Mouse (Mus musculus) right cerebral cortex, adult 18-20 months (tissue): ENCODE data around the gene Cdk5rap3.

ENCODE experiments used
- DNase-seq: peaks from one replicate; pipeline ENCODE4 v3.0.0; 2022; ENCODE audit warnings: mixed read lengths

The Cdk5rap3 gene

DNA sequence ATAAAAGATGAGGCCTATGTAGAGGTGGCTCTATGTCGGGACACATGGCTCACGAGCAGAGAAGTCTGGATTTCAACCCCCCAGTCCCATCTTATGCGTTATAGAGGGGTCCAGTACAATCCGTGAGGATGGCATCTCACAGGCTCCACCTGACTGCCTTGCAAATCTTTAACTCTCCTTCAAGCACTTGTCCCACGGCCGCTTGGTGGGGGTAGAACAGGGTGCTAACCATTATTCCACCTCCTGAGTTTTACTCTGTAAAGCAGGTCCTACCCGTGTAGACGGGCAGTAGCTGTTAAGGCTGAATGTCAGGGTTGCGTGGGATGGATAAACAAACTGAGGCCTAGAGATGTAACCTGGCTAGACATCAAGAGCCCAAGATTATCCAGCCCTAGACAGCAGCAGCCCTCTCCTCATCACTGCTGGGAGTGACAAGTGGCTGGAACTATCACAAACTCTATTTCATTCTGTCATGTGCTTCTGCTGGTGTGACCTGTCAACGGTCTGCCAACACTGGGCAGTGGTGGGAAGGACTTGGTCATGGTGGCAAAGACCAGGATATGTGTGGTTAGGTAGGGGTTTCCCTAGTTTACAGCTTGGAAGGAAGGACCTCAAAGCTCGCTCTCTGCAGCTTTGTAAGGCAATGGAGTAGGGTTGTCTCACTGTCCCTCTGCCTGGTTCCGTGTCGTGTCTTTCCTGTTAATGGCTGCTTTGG is 17.4 kb upstream of the Cdk5rap3 start:
- no peak for DNase-seq

DNA sequence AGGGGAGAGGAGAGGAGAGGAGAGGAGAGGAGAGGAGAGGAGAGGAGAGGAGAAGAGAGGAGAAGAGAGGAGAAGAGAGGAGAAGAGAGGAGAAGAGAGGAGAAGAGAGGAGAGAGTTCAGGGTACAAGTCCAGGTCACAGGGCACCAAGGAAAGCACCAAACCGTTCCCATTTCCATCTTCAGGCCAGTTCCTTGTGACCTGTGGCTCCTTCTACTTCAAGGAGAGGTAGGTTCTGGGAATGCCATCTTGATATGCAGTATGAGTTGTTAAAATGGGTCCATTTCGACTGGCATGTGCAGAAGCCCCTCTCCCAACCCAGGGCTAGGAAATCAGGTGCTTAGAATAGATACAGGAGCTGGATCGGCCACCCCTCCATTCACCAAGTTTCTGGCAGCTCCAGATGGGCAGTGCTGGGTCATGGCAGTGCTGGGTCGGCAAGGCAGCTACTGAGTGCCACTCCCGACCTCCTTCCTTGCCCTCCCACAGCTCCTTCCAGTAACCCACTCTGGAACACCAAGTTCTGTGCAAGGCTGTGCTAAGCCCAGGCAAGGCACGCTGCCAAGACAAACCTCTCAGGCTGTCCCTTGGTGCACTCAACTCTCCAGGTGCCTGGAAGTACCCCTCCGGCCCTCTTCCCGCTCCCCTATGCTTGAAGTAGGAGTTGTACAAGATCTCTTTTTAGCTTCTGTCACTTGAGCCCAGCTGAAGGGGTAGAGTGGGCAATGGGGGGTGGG is 15.2 kb upstream of the Cdk5rap3 start:
- no peak for DNase-seq

DNA sequence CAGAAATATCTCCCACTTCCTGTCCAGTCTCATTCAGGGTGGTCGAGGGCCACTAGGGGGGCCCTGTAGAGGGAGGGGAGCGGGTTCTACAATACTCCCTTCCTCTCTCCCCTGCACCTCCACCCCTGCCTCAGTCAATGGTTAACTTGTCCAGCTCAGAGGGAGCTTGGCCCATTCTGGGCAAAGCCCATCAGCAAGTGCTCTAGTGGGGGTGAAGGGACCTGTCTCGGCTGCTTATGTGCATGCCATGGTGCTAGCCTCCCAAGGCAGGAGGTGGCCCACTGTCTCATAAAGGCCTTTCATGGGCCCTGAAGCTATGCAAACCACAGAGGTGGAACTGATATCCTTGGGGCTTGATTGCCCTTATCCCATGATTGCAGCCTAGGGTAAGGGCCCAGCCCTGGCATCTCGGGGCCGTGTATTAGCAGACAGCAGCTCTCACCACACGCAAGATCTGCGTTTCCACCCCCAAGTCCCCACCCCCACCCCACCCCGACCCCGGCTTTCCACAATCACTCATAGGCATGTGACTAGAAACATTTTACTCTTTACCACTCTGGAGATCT is 13.6 kb upstream of the Cdk5rap3 start:
- no peak for DNase-seq

DNA sequence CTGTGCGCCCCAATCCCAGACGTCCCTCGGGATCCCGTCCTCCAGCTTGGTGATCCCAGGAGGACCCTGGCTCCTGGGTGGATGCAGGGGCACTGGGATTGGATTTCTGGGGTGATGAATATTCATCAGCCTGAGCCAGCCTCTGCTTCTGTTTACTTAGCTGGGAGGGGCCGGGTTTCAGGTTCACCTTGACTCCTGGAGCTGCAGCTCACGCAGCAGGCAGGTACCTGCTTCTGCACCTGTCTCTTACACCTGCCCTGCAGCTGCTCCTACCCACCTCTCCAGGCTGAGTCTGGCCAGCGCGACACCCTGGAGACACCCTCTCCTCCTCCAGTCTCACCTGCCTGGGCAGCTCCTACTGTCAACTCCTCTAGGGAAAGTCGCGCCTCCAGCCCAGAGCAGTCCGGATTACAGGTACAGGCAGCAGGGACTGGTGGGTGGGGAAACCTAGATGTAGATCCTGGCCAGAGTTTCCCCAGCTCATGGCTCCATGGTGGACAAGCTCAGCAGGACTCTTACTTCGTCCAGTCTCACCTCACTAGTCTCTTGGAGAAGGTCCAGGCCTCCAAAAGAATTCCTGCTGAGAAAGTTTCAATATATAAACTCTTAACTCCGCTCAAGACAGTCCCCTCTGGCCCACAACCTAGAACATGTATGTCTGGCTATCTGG is 12.9 kb upstream of the Cdk5rap3 start:
- no peak for DNase-seq

DNA sequence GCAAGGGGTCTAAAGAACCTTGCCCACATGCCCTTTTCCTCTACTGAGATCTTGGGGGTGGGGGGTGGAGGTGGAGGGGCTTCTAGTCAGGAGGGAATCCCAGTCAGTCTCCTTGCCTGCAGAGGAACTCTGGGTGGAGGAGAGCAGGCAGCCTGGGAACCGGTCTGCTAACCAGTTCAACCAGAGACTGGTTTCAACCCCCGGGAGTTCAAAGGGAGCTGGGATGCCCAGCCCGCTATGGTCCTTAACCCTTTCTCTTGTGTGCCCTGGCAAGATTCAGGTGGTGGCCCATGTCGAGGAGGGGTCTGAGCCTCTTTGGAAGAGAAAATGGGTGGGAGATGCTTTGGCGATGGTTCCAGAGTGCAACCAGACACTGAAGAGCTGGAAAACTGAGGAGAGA is 12.4 kb upstream of the Cdk5rap3 start:
- no peak for DNase-seq

DNA sequence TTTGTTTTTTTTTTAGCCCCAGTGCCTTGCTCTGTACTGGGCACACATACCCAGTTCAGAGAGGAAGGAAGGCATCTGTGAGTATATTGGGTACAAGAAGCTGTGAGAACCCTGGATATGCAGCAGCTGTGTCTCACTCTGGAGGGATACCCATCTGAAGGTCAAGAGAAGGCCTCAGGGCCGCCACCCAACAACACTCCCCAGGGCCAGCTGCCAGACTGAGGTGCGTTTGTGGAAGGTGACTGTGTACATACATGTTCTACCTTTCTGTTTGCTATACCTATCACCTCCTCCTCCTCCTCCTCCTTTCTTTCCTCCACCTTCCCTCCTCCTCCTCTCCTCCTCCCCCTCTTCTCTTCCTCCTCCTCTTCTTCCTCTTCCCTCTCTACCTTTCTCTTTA is 11.8 kb upstream of the Cdk5rap3 start, which contains the start of gene Prr15l:
Gene Prr15l, plus strand, starts transcription at position 17 of the 400 bp plus-strand sequence.
- no peak for DNase-seq

DNA sequence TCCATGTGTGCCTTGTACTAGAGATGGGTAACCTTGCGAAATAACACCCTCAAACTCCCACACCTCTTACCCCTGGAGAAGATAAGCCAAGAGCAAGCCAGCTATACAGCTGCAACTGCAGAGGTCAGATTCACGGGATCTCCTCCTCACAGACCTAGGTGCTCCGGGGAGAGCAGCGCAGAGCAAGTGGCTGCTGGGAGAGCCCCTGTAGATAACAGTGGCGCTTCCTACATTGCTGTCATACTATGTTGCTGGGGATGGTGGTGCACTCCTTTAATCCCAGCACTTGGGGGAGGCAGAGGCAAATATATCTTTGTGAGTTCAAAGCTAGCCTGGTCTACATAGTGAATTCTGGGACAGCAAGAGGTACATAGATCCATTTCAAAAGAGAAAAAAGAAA is 10.3 kb upstream of the Cdk5rap3 start:
- no peak for DNase-seq

DNA sequence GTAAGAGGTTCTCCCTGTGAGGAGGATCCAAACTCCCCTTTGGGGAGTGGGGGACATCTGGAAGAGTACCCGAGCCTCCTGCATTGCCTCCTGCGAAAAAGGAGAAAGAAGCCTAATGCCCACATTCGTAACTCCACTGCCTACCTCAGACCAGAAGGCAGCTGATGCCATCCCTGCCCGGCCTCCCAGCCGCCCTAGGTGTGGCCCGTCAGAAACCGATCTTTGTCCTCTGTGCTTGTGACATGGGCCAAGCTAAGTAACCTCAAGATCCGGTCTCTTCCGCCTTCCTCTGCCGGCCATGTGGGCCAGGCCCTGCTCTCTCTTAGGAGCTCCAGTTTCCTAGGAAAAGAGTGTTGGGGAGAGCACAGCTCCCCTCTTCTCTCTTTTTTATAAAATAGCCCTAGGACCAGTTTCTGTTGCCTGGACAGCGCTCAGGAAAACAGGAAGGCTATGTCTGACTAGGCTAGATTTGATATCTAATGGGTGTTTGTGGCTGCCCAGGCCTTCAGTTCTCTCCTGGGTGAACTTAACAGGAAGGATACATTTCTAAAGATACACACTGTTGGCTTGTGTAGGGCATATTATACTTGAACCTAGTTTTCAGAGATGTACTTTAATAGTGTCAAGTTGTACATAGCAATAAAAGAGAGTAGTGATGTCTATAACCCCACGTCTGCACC is 9.3 kb upstream of the Cdk5rap3 start:
- no peak for DNase-seq

DNA sequence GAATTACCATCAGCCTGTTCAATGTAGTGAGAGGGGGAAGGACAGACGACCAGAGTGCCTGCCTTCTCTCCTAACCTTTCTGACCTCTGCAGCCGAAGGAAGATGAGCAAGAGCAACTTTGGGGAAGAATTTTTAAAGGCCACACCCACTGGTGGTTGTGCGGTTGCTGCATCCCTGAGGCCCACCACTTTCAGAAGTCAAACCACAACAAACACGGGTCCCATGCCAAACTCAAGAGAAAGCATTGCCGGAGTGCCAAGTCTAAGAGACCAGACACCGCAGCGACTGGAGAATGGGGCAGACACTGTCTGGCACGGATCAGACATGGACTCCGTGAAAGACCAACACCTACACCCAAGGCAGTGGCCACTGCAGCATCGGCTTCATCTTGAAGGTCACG is 8.6 kb upstream of the Cdk5rap3 start:
- no peak for DNase-seq

DNA sequence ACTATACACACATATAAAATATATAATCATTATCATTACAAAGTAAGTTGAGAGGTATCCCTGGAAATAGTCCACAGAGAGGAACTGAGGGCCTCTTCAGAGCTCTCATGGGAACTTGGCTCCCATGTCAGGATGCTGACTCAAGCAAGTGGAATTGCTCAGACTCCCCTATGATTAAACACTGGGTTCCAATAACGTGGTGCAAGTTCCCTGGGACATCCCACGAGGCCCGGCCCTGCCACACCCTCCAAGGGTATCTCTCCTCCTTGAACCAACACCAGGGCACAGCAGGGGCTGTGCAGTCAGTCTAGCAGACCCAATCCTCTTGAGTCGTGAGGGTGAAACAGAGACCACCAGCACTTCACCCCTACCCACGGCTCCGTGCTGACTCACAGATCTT is 2.7 kb upstream of the Cdk5rap3 start:
- DNase-seq, result no peak

DNA sequence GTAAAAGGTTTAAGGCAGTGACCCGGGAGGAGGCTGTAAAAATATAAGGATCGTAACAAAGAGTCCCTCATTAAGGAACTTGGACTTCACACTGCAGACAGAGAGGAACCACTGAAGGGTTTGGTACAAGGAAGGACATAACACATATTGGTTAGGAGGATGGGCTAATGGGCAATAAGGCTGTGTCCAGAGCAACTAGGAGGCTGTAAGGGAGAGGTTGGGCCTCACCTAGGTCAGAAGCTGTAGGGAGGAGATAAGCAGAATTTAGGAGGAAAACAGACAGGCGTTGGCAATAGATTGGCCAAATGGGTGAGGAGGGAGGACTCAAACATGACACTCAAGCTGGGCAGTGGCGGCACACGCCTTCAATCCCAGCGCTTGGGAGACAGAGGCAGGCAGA is 1.1 kb upstream of the Cdk5rap3 start:
- no peak for DNase-seq

DNA sequence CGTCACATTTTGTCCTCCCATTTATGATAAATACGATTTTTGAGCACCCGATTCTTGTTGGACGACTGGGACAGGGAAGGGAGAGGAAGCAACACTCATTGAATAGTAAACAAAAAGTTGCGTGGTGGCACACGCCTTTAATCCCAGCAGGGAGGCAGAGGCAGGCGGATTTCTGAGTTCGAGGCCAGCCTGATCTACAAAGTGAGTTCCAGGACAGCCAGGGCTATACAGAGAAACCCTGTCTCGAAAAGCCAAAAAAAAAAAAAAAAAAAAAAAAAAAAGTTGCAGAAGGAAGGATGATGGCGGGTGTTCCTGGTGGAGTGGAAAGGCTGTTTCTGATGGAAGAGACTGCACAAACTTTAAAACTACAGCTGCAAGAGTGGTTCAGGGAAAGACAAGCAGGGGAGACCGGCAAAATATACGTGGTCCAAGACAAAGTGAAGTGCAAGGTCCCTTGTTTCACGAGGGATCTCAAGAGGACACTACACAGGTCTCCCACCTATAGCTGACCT is 645 bp upstream of the Cdk5rap3 start:
- DNase-seq, result no peak

DNA sequence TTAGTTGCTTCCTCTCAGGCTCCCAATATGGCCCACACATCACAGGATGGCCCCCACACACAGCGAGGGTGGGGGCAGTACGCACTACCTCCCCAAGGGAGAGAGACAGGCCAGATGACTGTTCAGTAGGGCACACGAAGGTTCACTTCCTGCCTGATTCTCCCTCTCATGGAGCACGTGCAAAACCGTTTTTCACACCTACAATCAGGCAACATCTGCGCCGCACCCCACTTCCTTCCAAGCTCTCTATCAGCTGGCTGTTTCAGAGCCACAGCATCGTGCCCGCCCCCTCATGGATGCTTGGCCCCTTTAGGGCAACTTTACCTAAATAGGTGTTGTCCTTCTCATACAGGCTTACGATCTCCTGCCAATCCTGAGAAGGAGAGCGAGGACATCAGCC is 3.6 kb downstream of the Cdk5rap3 start:
- no peak for DNase-seq

DNA sequence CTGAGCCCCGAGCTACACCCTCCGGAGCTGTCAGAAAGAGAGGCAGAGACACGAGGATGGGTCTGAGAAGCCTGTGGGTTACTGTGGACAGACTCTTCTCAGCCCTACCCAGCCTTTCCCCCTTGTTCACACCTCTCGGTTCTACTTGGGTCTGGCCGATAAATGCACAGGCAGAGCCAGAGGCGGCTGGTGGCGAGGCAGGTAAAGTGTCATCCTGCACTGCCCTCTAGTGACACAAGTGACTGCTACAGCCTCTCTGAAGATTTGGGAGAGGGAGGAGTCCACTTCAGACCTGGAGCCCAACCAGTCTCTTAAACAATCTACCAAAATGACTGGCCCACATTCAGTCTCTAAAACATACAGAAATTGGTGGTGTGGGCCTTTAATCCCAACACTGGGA is 6.3 kb downstream of the Cdk5rap3 start:
- DNase-seq, result peak; percentile 82

DNA sequence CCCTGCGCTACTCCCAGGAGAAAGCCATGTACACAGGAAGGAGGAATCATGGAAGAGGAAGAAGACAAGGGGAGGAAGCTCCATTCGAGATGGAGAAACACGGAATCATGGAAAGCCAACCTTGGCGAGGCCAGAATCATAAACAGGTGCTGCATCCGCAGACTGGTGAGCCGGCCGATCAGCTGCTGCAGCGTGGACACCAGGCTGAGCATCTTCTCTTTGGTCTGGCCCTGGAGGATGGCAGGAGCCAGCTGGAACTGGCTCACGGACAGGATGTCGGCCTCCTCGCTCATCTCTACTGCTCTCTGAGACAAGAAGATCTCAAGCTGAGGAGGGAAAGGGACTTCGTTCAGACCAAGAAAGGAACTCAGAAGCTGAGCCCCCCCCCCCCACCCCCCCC is 7.7 kb downstream of the Cdk5rap3 start:
- DNase-seq, result no peak

DNA sequence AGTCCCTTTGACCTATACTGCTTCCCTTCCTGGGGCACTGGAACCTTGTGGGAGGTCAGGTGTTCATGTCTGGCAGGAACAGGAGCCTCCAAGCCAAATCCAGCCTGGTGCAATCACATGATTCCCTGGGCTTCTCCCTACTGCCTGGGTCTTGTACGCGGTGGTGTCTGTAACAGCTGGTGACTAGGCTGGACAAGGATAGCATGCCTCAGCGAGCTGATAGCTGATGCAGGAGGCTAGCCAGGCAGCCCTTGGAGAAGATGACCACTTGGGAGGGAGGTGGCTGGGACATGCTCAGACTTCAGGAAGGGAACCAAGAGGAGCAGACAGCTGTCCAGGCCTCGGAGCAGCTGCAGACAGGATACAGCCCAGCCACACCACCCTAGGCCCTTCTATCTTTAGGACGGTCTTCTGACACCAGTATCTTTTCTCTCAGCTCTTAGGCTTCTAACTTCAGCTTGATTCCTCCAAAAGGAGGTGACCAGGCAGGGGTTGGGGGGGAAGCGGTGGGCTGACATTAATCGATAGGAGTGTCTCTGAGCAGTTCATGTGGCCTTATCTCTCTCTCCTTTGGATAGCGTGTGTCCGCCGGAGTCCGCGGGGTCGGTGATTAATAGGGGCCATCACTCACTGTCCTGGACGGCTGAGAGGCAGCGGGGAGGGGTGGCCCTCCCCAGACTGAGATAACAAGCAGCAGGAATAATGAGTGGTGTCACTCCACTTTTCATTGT is 9.7 kb downstream of the Cdk5rap3 start:
- no peak for DNase-seq

DNA sequence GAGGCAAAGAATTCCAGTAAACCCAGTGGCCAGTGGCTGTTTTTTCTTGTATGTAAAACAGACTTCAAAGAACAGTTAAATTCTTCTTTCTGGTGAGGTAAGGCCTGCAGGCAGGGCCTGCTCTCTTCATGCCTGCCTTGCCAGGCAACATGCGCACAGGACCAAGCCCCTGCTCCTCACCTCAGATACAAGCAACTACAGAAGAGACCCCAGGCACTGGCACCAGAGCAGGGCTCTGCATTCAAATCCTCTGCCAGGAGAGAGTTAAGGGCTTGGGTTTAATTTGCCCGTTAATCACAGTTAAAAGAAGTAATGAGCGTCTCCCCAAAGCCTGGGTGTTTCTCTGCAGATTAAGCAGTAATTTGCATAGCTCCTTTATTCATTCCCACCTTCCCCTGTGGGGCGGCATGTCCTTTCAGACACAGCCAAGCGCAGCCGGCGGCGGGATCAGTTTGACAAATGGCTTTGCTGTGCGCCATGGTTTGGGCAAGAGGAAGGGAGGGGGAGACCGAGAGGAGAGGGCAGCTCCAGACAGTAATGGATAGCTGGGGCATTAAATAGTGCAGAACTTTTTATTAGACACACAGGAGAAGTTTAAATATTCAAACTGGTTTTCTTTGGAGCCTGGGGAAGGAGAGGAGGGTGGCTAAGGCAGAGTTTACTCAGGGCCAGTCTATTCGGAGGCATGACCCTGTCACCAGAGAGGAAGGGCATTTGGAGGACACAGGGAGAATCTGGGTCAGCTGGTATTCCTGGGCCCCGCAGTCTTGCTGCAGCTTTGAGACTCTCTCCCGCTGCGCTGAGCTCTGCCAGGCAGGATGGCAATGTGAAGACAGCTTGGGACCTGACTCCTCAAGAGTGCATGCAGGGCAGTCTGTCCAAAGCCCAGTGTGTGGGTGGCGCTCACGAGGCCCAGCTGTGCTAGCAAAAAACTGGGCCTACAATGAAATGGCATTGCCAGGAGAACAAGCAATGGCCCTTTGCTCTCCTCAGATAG is 13.4 kb downstream of the Cdk5rap3 start:
- peak; percentile 23 for DNase-seq

DNA sequence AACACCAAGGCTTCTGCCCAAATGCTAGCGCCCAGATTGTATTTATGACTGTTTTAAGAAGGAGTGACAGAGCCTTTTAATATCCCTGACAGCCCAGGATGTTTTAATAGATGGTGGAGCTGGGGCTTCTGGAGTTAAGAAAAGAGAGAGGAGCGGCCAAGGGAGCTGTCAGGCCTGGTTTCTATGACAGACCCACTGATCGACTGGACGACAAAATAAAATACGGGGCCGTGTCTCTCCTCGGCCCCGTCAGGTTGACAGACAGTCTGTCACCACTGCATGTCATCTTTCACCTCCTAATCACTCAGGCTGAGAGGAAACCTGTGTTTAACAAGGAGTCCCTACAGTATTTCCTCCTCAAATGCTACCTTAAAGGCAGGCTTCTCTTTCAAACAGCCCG is 15.0 kb downstream of the Cdk5rap3 start:
- no peak for DNase-seq

DNA sequence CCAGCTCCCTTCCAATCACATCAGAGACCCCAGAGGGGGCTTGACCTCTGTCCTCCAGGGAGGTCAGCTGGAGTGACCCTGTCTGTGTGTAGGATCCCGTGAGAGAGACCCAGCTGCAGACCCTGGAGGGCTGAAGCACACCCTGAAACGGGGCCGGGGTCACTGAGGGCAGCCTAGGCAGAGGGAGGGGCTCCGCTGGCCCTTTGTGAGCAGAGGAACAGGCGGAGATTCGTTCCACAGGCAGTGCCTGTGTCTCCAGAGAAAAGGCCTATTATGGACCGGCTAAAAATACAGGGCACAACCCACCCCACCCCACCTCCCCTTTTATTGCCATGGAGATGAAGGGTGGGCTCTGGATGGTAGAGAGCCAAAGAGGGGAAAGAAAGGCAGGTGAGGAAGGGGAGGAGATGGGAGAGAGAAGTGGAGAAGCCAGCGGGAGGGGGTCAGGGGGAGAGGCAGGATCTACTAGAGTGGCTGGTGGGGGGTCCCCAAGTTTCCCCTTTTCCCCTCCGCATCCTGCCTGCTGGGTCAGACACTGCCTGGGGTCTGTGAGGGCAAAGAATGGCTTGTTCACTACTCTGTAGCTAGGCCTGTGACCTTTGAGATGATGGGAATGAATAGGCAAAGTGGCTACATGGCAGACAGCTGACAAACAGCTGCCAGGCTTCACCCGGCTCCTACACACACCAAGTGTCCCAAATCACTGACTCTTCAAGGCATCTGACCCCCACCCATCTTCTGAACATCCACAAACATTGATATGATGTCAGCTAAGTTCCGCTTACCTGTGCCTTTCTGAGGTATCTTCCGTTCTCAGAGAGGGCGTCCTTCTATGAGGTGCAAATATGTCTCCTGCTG is 16.6 kb downstream of the Cdk5rap3 start:
- DNase-seq, result no peak

DNA sequence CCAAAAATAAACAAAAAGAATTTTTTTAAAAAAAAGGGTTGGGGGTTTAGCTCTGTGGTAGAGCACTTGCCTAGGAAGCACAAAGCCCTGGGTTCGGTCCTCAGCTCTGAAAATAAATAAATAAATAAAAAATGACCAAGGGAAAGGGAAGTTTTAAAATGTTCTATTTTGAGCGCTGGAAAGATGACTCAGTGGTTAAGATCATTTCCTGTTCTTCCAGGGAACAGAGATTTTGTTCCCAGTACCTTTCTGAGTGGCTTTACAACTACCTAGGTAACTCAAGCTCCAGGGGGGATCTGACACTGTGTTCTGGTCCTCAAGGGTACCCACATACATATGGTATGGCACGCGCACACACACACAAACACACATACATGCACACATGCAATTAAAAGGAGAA is 20.4 kb downstream of the Cdk5rap3 start:
- no peak for DNase-seq
